Mouse (Mus musculus) bone marrow, adult 2 months (tissue): ENCODE results near the gene Tulp4.

ENCODE experiments used
- CTCF ChIP-seq: fragments of 200-500 bp; IDR thresholded peaks from 2 replicates; pipeline ENCODE4 v1.5.1; 2011; ENCODE audit warnings: low read length, control low read depth; ENCODE audit not compliant: control insufficient read depth, insufficient read depth
- POLR2A ChIP-seq: fragments of 200-500 bp; IDR thresholded peaks from 2 replicates; pipeline ENCODE4 v1.6.1; 2011; ENCODE audit warnings: low read depth, mild to moderate bottlenecking, control low read depth, low read length, borderline replicate concordance; ENCODE audit not compliant: control insufficient read depth

GRCm38 (mm10) chr17:6216514-6216913, 110.3 kb downstream of the Tulp4 start:
- no peak for TF ChIP-seq POLR2A
- no peak for TF ChIP-seq CTCF
